Mouse (Mus musculus) telencephalon, adult 2 months (tissue): ENCODE measurements around the gene BC100530.
"Not testable (repeated sequence)": the region's sequence is repeated elsewhere in the genome, so short reads cannot be mapped to it uniquely, and the experiment has no call there.

Experiments
- DNase-seq: peaks from one replicate; pipeline ENCODE4 v3.0.0-alpha.2; 2011; ENCODE audit warnings: low read depth, low spot score

Gene BC100530

GRCm38 (mm10) chr16:36367648-36368047 is at the start of gene BC100530:
BC100530 (minus strand) TSS chr16:36367748.
- not testable (repeated sequence) for DNase-seq

GRCm38 (mm10) chr16:36408357-36408756 is 40.8 kb upstream of the BC100530 start, which contains the start of gene Stfa2:
Stfa2 (minus strand) TSS chr16:36408457.
- DNase-seq: no peak

GRCm38 (mm10) chr16:36389060-36389459 is 21.5 kb upstream of the BC100530 start:
- DNase-seq: no peak

- DNase-seq: no peak
Observed at GRCm38 (mm10) chr16:36337171-36337570, 30.4 kb downstream of the BC100530 start.

GRCm38 (mm10) chr16:36334232-36334631 is 33.3 kb downstream of the BC100530 start, which contains the start of gene BC117090:
BC117090 (minus strand) TSS chr16:36334332.
- no peak for DNase-seq

- DNase-seq: no peak
Observed at GRCm38 (mm10) chr16:36319286-36319685, 48.3 kb downstream of the BC100530 start.

- DNase-seq: not testable (repeated sequence)
Observed at GRCm38 (mm10) chr16:36316111-36316510, 51.4 kb downstream of the BC100530 start.
